Mouse (Mus musculus) liver, embryonic 14.5 days (tissue): ENCODE data around the gene Cbx7. TPM values are rescaled to one million over a fixed set of nuclear protein-coding genes. Genes with fewer than 3 reads are reported as not detected.

Source experiments
- ATAC-seq: fragments of 200-750 bp; cut with Nextera tagmentation; 2 replicates; pipeline ENCODE4 v1.8.0; 2017; ENCODE audit warnings: moderate number of reproducible peaks, mild to moderate bottlenecking, moderate library complexity; ENCODE audit not compliant: insufficient read depth
- DNase-seq, 3 experiments: peaks; one replicate each; pipeline ENCODE4 v3.0.0-alpha.2; 2012 to 2013; ENCODE audit warnings: low read depth in 3 of 3, low spot score in 3 of 3
- H3K27ac ChIP-seq: fragments of 300-500 bp; sonication (generic); 2 replicates; pipeline ENCODE4 v1.5.1; 2014; ENCODE audit warnings: moderate library complexity, mild to moderate bottlenecking, control low read depth, inconsistent platforms
- H3K27me3 ChIP-seq: fragments of 300-500 bp; sonication (generic); 2 replicates; pipeline ENCODE4 v1.6.1; 2014; ENCODE audit warnings: mild to moderate bottlenecking, low read length, moderate library complexity; ENCODE audit not compliant: control insufficient read depth, insufficient read depth
- H3K36me3 ChIP-seq: fragments of 300-500 bp; sonication (generic); replicated peaks from 2 replicates; pipeline ENCODE4 v1.6.1; 2014; ENCODE audit warnings: low read depth; ENCODE audit not compliant: control insufficient read depth, insufficient read depth
- H3K4me1 ChIP-seq, 2 experiments: fragments of 200-500 bp in 1 of 2; fragments of 300-500 bp in 1 of 2; sonication (generic) in 1 of 2; replicated peaks; 2 replicates each; pipeline ENCODE4 v1.6.1; 2012 to 2014; ENCODE audit warnings: antibody characterized with exemption in 1 of 2, inconsistent platforms in 1 of 2, low read length in 1 of 2; ENCODE audit not compliant: control insufficient read depth in 2 of 2, insufficient read depth in 2 of 2
- H3K4me2 ChIP-seq: fragments of 300-500 bp; sonication (generic); 2 replicates; pipeline ENCODE4 v1.6.1; 2014; ENCODE audit warnings: low read depth, mild to moderate bottlenecking, control low read depth, moderate library complexity
- H3K4me3 ChIP-seq, 2 experiments: fragments of 200-500 bp in 1 of 2; fragments of 300-500 bp in 1 of 2; sonication (generic) in 1 of 2; 2 replicates each; pipeline ENCODE4 v1.5.1; 2012 to 2014; ENCODE audit warnings: low read depth in 2 of 2, low read length in 2 of 2, mild to moderate bottlenecking in 2 of 2, control low read depth in 1 of 2, inconsistent platforms in 1 of 2, moderate library complexity in 1 of 2; ENCODE audit not compliant: insufficient read depth in 1 of 2
- H3K9ac ChIP-seq: fragments of 300-500 bp; sonication (generic); replicated peaks from 2 replicates; pipeline ENCODE4 v1.6.1; 2014; ENCODE audit warnings: mild to moderate bottlenecking, control low read depth, moderate library complexity
- H3K9me3 ChIP-seq: fragments of 300-500 bp; sonication (generic); 2 replicates; pipeline ENCODE4 v1.6.1; 2016; ENCODE audit warnings: low read length, mixed read lengths; ENCODE audit not compliant: control insufficient read depth
- CTCF ChIP-seq: IDR thresholded peaks from 2 replicates; pipeline ENCODE4 v1.5.1; 2016; ENCODE audit warnings: antibody characterized with exemption, low read depth, control low read depth
- EP300 ChIP-seq: IDR thresholded peaks from 2 replicates; pipeline ENCODE4 v1.6.1; 2016; ENCODE audit warnings: antibody characterized with exemption, low read depth
- WGBS: fragments of 180-500 bp; shearing (Covaris S2); extraction: QIAGEN DNeasy Blood & Tissue Kit; methylation state at CpG from one replicate; pipeline ENCODE4 v1.1.7; 2014; ENCODE audit not compliant: insufficient replicate concordance; 5-methylcytosine and 5-hydroxymethylcytosine counted together
- polyA plus RNA-seq, 2 experiments: library from polyadenylated mRNA; depleted of rRNA in 1 of 2; stranded (reverse) in 1 of 2; unstranded in 1 of 2; fragments of >200 nt; fragmentation: Nextera tagmentation in 1 of 2; extraction: Ambion mirVana in 1 of 2; gene quantifications; 2 replicates each; pipeline versions ENCODE4 v1.2.1 to v1.2.3; 2012 to 2014

Gene Cbx7
- polyA plus RNA-seq, 2 experiments = 0.62 to 2.5 TPM

DNA sequence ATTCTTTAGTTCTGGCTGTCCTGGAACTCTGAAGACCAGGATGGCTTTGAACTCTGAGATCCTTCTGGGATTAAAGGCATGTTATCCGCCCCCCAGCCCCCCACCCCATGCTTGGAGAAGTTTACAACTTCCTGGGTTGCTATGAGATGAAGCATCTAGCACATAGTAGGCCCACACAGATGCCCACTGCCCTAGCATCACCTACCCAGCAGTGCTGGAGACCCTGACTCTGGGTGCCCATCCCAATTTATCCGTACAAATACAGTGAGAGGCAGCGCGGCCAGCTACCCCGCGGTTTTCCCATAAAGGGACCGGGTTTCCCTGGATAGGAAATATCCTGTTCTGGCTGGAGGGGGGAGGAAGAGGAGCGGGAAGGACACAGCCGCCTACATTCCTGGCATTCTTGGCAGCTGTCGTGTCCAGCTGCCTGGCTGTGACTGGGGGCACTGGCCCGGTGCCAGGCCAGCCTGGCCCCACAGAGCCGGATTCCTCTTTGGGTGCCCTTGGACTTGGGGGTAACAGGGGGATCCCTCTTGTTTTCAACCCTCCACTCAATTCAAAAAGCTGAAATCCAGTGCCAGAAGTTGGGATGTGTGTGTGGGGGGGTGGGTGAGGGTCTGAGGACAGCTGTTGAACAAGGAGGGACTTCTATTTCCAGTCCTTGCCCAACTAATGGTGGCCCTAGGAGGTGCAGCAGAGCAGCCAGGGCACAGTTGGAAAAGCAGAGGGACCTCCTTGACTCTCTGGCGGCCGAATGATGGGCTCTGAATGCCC lies 19.0 kb downstream of the Cbx7 start:
- DNase-seq = no peak
- Histone ChIP-seq H3K9ac (no peak overlapping the region), H3K36me3 (no peaks in the 10 kb centered on the region), H3K4me3 (no peak overlapping the region), H3K9me3 (no peaks in the 10 kb centered on the region), H3K27ac (no peak overlapping the region), H3K27me3 (no peaks in the 10 kb centered on the region; the same call in 1 of the 2 replicates), H3K4me2 (no peak overlapping the region), H3K4me1 (no peaks in the 10 kb centered on the region; a peak in 1 of 4 replicates)
- TF ChIP-seq CTCF = no peak
- 71% methylated on average over 14 of the region's 14 CpGs for WGBS
- no peak for ATAC-seq

DNA sequence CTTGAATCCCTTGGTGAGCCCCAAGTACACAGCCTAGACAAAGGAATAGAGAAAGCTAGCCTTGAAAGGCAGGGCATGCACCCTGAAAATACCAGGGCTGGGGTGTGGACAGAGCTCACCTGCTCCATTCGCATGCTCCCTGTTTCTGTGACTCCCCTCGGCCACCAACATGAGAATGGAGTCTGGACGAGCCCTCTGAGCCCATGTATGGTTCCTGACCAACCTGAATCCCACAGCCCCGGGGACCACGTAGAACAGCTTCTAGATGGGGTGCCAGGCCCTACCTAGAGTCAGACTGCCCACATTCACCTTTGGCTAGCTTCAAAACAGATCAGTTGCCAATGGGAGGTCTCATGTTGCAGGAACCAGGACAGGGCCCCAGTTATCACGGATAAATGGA lies 19.7 kb downstream of the Cbx7 start:
- no peak for ATAC-seq
- WGBS = 56% methylated on average over 6 of the region's 6 CpGs
- no peaks in the 10 kb centered on the region for H3K9me3 ChIP-seq
- no peak overlapping the region for H3K4me3 ChIP-seq
- no peak overlapping the region for H3K4me2 ChIP-seq
- no peak overlapping the region for H3K9ac ChIP-seq
- TF ChIP-seq CTCF (no peak), EP300 (no peak)
- H3K4me1 ChIP-seq = no peaks in the 10 kb centered on the region; a peak in 1 of 4 replicates
- no peak overlapping the region for H3K27ac ChIP-seq
- H3K36me3 ChIP-seq = no peaks in the 10 kb centered on the region
- no peaks in the 10 kb centered on the region; the same call in 1 of the 2 replicates for H3K27me3 ChIP-seq
- no peak for DNase-seq

DNA sequence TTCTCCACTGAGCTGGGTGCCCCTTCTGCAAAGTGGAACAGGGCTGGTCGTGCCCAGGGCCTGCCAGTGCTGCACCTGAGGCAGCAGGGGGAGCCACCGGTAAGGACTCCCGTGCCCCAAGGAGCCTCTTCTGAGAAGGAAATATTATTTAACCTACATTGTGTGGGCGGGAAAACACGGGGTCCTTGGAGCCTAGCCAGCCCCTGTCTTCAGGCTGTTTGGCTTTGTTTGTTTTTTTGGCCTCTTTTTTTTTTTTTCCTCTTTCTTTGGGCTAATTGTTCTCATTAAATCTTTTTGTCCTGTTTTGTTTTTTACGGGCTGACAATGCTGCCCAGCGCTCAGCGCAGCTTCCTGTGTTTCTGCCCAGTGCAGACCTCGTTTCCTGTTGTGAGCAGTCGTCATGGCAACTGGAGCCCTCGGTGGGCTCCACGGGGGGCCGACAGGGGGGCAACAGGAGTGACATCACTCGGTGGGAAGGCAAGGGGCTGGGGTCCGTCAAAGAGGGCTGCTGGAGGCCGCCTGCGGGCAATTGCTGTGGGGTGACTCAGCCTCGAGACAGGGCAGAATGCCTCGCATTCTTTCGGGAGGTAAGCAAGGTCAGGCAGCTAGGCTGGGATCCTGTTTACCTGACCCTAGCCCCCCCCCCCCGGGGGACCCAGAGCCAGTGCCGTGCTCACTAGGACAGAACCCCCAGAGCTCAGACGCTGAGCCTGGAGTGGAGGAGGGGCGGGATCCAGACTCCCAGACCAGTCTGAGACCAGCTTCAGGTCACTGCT lies 20.5 kb downstream of the Cbx7 start:
- H3K36me3 ChIP-seq = no peaks in the 10 kb centered on the region
- no peak overlapping the region for H3K4me3 ChIP-seq
- H3K9me3 ChIP-seq = no peaks in the 10 kb centered on the region
- 4% methylated on average over 24 of the region's 24 CpGs for whole genome bisulfite sequencing
- H3K27me3 ChIP-seq = no peaks in the 10 kb centered on the region; the same call in 1 of the 2 replicates
- H3K4me1 ChIP-seq = no peaks in the 10 kb centered on the region; a peak in 1 of 4 replicates
- no peak overlapping the region for H3K9ac ChIP-seq
- H3K27ac ChIP-seq = no peak overlapping the region
- 0 out of 2 replicates have a peak, but pooled peaks have one; percentile 21 for ATAC-seq
- H3K4me2 ChIP-seq = peak overlapping the region; percentile 53
- no peak for TF ChIP-seq EP300
- TF ChIP-seq CTCF = peak; percentile 64
- no peak for DNase-seq

DNA sequence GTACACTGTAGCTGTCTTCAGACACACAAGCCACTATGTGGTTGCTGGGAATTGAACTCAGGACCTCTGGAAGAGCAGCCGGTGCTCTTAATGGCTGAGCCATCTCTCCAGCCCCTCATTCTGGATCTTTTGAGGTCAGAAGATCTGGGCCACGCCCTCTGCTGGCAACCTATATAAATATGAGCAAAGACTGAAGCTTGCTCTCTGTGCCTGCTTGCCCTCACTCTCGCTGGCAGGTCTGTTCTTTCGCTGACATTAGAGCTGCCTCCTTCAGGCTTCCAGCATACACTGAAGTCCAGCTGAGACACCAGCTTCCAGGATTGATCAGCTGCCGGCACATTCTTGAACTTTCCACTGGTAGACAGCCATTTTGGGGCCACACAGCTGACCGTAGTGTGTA lies 23.2 kb downstream of the Cbx7 start:
- Histone ChIP-seq H3K4me3 (no peak overlapping the region), H3K9me3 (no peaks in the 10 kb centered on the region), H3K27ac (no peak overlapping the region), H3K4me2 (no peak overlapping the region), H3K9ac (no peak overlapping the region), H3K36me3 (no peaks in the 10 kb centered on the region), H3K27me3 (no peaks in the 10 kb centered on the region; the same call in 1 of the 2 replicates), H3K4me1 (no peaks in the 10 kb centered on the region; a peak in 1 of 4 replicates)
- ATAC-seq (no peak), DNase-seq (no peak)
- TF ChIP-seq CTCF = no peak
- no peak for TF ChIP-seq EP300
- 59% methylated on average over 6 of the region's 6 CpGs for WGBS

DNA sequence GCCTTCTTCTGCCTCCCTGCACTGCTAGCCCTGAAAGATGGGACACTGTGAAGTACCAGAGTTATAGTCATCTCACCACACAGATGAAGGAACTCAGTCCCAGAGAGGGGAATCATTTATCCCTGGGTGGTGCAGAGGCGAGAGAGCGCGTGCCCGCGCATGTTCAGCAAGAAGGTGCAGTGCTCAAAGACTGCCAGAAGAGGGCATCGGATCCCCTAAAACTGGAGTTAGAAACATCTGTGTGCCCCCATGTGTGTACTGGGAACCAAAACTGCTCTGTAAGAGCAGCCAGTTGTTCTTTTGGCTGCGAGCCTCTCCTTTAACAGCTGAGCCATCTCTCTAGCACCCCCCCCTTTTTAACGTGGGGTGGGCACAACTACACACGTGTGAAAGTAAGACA lies 24.1 kb downstream of the Cbx7 start:
- no peaks in the 10 kb centered on the region for H3K9me3 ChIP-seq
- DNase-seq (no peak), ATAC-seq (no peak)
- no peak overlapping the region for H3K9ac ChIP-seq
- WGBS = 61% methylated on average over 9 of the region's 9 CpGs
- no peak overlapping the region for H3K4me2 ChIP-seq
- TF ChIP-seq EP300 = no peak
- TF ChIP-seq CTCF = peak; percentile 67
- H3K36me3 ChIP-seq = no peaks in the 10 kb centered on the region
- no peaks in the 10 kb centered on the region for H3K4me1 ChIP-seq
- no peak overlapping the region for H3K27ac ChIP-seq
- H3K4me3 ChIP-seq = no peak overlapping the region
- H3K27me3 ChIP-seq = no peaks in the 10 kb centered on the region; the same call in 1 of the 2 replicates
